Mouse (Mus musculus): Measurements from ENCODE around the gene Hist1h2bb.

DNA sequence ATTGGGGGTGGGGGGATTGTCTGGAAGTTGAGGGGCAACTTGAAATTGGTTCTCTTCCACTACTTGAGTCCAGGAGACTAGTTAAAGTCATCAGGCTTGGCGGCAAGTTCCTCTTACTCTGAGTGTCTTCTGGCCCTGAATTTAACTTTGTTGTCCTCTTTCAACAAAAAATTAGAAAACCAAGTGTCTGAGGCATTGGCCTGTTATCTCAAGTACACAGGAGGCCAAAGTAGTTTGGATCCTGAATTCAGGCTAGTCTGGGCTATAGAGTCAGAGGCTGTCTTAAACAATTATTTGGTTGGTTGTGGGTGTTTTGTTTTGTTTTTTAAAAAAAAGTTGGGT, 18.6 kb downstream of the Hist1h2bb start:
- TF ChIP-seq CTCF (IDR thresholded peaks at IDR 0.05 in 2 of 3, conservative IDR thresholded peaks at IDR 0.05 in 1 of 3; ENCODE audit: control insufficient read depth in 1 of 3, insufficient read depth in 1 of 3, low read depth in 2 of 3, low read length in 3 of 3, poor library complexity in 1 of 3, severe bottlenecking in 1 of 3) (no peak), RAD21 (IDR thresholded peaks at IDR 0.05; ENCODE audit: low read depth, low read length) (no peak), POLR2A (IDR thresholded peaks at IDR 0.05; ENCODE audit: control insufficient read depth in 1 of 2, insufficient read depth in 1 of 2, low read depth in 1 of 2, low read length in 2 of 2, poor library complexity in 1 of 2) (no peak), ZC3H11A (IDR thresholded peaks at IDR 0.05; ENCODE audit: low read depth, low read length) (no peak), CHD2 (IDR thresholded peaks at IDR 0.05; ENCODE audit: low read length) (no peak), MAZ (IDR thresholded peaks at IDR 0.05; ENCODE audit: low read depth, low read length) (no peak), UBTF (IDR thresholded peaks at IDR 0.05; ENCODE audit: borderline replicate concordance, insufficient read depth, low read depth, low read length) (no peak), GABPA (IDR thresholded peaks at IDR 0.05; ENCODE audit: low read depth, low read length) (no peak), GATA1 (IDR thresholded peaks at IDR 0.05; ENCODE audit: low read depth, low read length) (no peak)

All from MEL (cell line).